Mouse (Mus musculus) heart, embryonic 12.5 days (tissue): ENCODE measurements at regions not wholly inside any gene's neighbourhood (a gene's known extent, or its start where the extent isn't known, plus 50 kb on each side); places are given as distances from the start of the nearest gene placed in this dataset.

Experiments used
- ATAC-seq: fragments of 200-750 bp; cut with Nextera tagmentation; 2 replicates; pipeline ENCODE4 v1.8.0; 2017; ENCODE audit warnings: moderate TSS enrichment, moderate library complexity; ENCODE audit not compliant: insufficient number of reproducible peaks, low FRiP score
- H3K27ac ChIP-seq: fragments of 300-500 bp; sonication (generic); 2 replicates; pipeline ENCODE4 v1.5.1; 2016; ENCODE audit warnings: mild to moderate bottlenecking, moderate library complexity; ENCODE audit not compliant: poor library complexity, severe bottlenecking
- H3K27me3 ChIP-seq: fragments of 300-500 bp; sonication (generic); replicated peaks from 2 replicates; pipeline ENCODE4 v1.6.1; 2016; ENCODE audit warnings: mild to moderate bottlenecking, moderate library complexity
- H3K36me3 ChIP-seq: fragments of 300-500 bp; sonication (generic); 2 replicates; pipeline ENCODE4 v1.6.1; 2016; ENCODE audit warnings: mild to moderate bottlenecking, moderate library complexity
- H3K4me1 ChIP-seq: fragments of 300-500 bp; sonication (generic); replicated peaks from 2 replicates; pipeline ENCODE4 v1.6.1; 2016; ENCODE audit warnings: mild to moderate bottlenecking
- H3K4me2 ChIP-seq: fragments of 300-500 bp; sonication (generic); 2 replicates; pipeline ENCODE4 v1.6.1; 2016; ENCODE audit warnings: mild to moderate bottlenecking, moderate library complexity
- H3K4me3 ChIP-seq: fragments of 300-500 bp; sonication (generic); 2 replicates; pipeline ENCODE4 v1.5.1; 2016; ENCODE audit warnings: mild to moderate bottlenecking
- H3K9ac ChIP-seq: fragments of 300-500 bp; sonication (generic); 2 replicates; pipeline ENCODE4 v1.6.1; 2016; ENCODE audit warnings: mild to moderate bottlenecking, moderate library complexity
- H3K9me3 ChIP-seq: fragments of 300-500 bp; sonication (generic); replicated peaks from 2 replicates; pipeline ENCODE4 v1.6.1; 2016; ENCODE audit warnings: mild to moderate bottlenecking, moderate library complexity
- WGBS: fragments of 180-500 bp; shearing (Covaris S2); methylation state at CpG from one replicate; pipeline ENCODE4 v1.1.7; 2016; 5-methylcytosine and 5-hydroxymethylcytosine counted together

DNA sequence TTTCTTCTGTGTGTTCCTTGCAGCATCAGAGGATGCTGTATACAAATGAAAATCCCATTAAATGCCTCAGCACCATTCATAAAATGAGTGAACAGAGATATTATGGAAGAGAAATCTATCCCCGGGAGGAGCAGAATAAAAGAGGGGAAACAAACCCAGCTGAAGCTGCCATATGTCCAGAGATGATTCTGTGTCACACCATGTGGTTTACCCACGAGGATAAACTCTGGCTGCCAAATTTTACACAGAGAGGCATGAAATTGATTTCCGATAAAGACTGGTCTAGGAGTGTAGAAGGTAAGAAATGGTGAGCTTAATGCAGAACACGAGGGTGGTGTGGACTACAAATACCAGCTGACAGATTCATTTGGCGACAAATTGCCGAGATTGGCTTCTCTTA lies 111.1 kb downstream of the Mbip start:
- H3K4me1 ChIP-seq = no peaks in the 10 kb centered on the region
- no peak overlapping the region for H3K4me3 ChIP-seq
- no peak overlapping the region for H3K4me2 ChIP-seq
- H3K9ac ChIP-seq = no peak overlapping the region
- H3K27ac ChIP-seq = no peak overlapping the region
- no peak for ATAC-seq
- no peaks in the 10 kb centered on the region for H3K27me3 ChIP-seq
- WGBS = 76% methylated on average over 6 of the region's 6 CpGs
- peaks cover 5% of the 10 kb centered on the region; the same call in 1 of the 2 replicates for H3K9me3 ChIP-seq
- no peaks in the 10 kb centered on the region for H3K36me3 ChIP-seq

DNA sequence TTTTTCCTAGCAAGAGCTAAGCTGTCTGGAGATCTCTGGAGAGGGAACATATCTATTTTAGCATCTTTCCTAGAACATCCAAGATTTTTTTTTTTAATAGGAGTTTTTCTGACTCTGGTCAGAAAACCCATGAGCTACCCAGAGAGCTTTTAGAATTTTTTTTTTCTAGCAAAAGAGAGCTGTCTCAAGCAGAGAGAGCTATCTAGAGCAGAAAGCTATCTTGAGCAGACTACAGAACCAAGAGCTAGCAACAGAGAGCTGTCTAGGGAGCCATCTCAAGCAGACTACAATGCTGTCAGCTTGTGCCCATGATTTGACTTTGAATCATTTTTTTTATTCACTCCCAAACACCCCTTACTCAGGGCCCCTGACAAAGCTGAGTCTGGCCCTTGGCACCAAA lies 112.5 kb downstream of the Mbip start:
- no peaks in the 10 kb centered on the region for H3K4me1 ChIP-seq
- no peak overlapping the region for H3K27ac ChIP-seq
- H3K4me3 ChIP-seq = no peak overlapping the region
- ATAC-seq = no peak
- peaks cover 5% of the 10 kb centered on the region; the same call in 1 of the 2 replicates for H3K9me3 ChIP-seq
- H3K4me2 ChIP-seq = no peak overlapping the region
- no peak overlapping the region for H3K9ac ChIP-seq
- H3K36me3 ChIP-seq = no peaks in the 10 kb centered on the region
- H3K27me3 ChIP-seq = no peaks in the 10 kb centered on the region

DNA sequence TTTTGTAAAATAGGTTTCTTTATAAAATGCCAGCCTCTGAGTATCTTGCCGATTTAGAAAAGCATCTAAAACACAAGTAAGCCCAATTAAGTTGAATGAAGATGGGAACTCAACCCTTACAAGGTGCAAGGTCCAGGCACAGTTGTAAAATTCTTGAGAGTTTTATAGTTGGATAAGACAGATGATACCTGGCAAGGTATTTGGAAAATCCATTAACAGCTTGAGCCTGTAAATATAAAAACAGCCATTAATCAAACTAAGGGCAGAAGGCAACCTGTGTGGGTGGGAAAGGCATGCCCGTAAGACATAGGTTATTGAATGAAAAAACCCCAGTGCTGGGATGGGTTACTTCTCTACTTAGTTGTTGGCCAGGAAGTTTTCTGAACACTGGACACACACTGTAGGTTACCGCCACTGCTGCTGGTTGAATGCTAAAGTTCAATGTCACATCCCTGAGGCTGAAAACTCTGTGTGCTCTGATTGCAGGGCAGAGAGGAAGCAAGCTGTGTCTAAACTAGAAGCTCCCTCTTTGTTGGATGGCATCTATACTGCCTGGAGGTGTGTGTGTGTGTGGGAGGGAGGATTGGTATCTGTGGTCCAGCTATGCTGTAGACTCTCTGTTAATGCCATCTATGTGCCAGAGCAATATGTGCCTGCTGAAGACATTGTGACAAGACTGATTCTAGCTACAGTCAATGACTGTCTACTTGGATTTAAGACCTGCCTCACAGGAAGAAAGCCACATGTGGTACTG lies 121.4 kb downstream of the Mbip start:
- Histone ChIP-seq H3K4me3 (no peak overlapping the region), H3K36me3 (no peaks in the 10 kb centered on the region), H3K9ac (no peak overlapping the region), H3K4me2 (no peak overlapping the region), H3K9me3 (peaks cover 3% of the 10 kb centered on the region; the same call in 1 of the 2 replicates), H3K4me1 (no peaks in the 10 kb centered on the region), H3K27me3 (no peaks in the 10 kb centered on the region), H3K27ac (no peak overlapping the region)
- no peak for ATAC-seq
- 76% methylated on average over 3 of the region's 3 CpGs for WGBS

DNA sequence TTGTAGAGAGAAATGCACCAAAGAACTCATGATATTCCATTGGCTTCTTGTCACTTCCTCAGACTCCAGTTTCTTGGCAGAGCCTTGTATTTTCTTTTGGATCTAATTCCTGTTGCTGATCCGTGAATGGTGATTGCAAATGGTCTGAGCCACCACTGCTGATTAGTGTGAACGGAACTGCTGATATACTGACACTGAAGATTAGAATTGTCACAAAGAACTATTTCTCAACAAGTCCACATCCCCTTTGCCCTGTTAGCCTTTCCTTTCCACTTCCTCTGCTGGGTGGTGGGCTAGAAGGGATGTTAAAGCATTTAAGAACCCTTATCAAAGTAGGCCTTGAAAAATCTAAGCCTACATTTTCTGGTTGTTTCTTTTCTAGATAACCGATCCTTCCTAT lies 152.2 kb downstream of the Mbip start:
- H3K36me3 ChIP-seq = no peaks in the 10 kb centered on the region
- no peaks in the 10 kb centered on the region for H3K9me3 ChIP-seq
- H3K4me1 ChIP-seq = no peaks in the 10 kb centered on the region
- no peak overlapping the region for H3K4me2 ChIP-seq
- WGBS = 51% methylated on average over 3 of the region's 3 CpGs
- H3K27ac ChIP-seq = no peak overlapping the region
- H3K9ac ChIP-seq = no peak overlapping the region
- ATAC-seq = peak; percentile 72
- H3K27me3 ChIP-seq = no peaks in the 10 kb centered on the region
- H3K4me3 ChIP-seq = no peak overlapping the region

DNA sequence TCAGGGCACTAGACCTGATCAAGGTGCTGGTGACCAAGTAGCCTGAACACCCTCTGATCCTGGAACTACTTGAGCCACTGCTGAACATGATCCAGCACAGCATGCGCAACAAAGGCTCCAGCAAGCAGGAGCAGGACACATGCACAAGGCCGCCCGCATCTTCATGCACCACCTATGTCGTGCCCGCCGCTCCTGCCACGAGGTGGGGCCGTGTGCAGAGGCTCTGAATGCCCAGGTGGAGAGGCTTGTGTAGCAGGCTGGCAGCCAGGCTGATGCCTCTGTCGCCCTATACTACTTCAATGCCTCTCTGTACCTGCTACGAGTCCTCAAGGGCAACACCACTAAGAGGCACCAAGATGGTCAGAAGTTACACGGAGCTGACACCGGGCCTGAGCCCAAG lies 156.1 kb downstream of the Mbip start:
- no peak overlapping the region for H3K9ac ChIP-seq
- no peak overlapping the region for H3K4me3 ChIP-seq
- no peaks in the 10 kb centered on the region for H3K36me3 ChIP-seq
- no peak for ATAC-seq
- no peak overlapping the region for H3K4me2 ChIP-seq
- no peak overlapping the region for H3K27ac ChIP-seq
- WGBS = 86% methylated on average over 12 of the region's 12 CpGs
- no peaks in the 10 kb centered on the region for H3K27me3 ChIP-seq
- H3K4me1 ChIP-seq = no peaks in the 10 kb centered on the region
- no peaks in the 10 kb centered on the region for H3K9me3 ChIP-seq

DNA sequence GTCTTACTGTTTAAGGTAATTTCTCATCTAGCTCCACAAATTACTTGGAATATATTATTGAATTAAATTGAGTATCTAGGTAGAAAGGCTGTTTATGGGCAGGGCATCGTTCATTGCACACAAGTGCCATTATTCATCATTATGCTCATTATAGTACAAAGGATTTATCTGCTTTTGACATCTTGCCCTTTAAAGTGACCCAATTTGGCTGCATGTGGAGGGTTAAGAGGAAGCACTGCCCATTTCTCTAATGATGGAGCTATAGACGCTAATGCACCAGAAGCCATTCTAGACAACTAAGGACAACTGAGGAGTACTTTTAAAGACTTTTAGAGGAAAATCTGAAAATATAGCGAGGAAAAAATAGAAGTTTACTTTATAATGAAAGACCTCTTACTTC lies 185.0 kb downstream of the Mbip start:
- no peaks in the 10 kb centered on the region for H3K4me1 ChIP-seq
- no peak overlapping the region for H3K4me3 ChIP-seq
- no peak overlapping the region for H3K4me2 ChIP-seq
- 72% methylated on average over 3 of the region's 3 CpGs for WGBS
- H3K27ac ChIP-seq = no peak overlapping the region
- no peak overlapping the region for H3K9ac ChIP-seq
- no peaks in the 10 kb centered on the region for H3K9me3 ChIP-seq
- H3K27me3 ChIP-seq = no peaks in the 10 kb centered on the region
- no peak for ATAC-seq
- no peaks in the 10 kb centered on the region for H3K36me3 ChIP-seq

DNA sequence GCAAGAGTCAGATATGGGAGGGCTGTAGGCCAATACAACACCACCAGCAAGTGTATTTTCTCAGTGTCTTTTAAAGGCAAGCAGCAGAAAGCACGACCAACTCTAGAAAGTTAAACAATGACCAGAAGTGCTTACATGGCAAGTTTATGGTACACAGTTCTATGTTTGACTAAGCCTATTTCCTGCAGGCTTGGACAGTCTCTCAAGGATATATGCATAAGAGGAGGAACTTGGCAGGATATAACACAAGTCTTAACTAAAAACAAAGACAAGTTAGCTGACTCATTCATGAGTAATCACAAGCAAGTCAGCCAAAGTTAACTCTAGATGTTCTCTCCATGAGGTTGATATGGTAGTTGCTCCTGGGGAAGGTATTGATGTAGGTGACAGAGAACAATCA lies 201.3 kb downstream of the Mbip start:
- Histone ChIP-seq H3K36me3 (no peaks in the 10 kb centered on the region), H3K4me2 (no peak overlapping the region)
- ATAC-seq = no peak

DNA sequence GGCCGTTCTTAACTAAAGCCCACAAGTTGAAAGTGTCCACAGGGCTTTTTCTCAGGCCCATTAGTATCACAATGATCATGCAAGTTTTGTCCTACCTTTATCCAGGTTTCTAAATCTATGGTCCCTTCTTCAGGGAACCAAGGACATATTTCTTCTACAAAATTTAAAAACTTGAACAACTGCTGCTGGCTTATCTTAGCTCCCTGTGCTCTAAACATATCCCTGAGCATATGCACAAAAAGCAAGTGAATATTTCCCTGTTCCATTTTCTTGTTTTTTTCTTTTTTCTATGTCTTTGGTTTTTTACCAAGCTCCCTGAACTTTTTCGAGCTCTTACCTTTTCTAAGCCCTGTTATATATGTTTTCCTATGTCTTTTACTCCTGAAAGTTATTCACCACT lies 201.9 kb downstream of the Mbip start:
- no peaks in the 10 kb centered on the region for H3K36me3 ChIP-seq
- H3K4me2 ChIP-seq = no peak overlapping the region
- no peak overlapping the region for H3K4me3 ChIP-seq
- H3K4me1 ChIP-seq = no peaks in the 10 kb centered on the region
- no peak for ATAC-seq
- no peaks in the 10 kb centered on the region for H3K27me3 ChIP-seq
- WGBS = 68% methylated on average over 2 of the region's 2 CpGs
- no peaks in the 10 kb centered on the region for H3K9me3 ChIP-seq
- H3K27ac ChIP-seq = no peak overlapping the region
- H3K9ac ChIP-seq = no peak overlapping the region

More for the DNA sequence above, 201.3 kb downstream of the Mbip start:
- H3K4me3 ChIP-seq = no peak overlapping the region
- H3K4me1 ChIP-seq = no peaks in the 10 kb centered on the region
- WGBS = 51% methylated on average over 1 of the region's 1 CpGs
- no peaks in the 10 kb centered on the region for H3K27me3 ChIP-seq
- H3K27ac ChIP-seq = no peak overlapping the region
- no peaks in the 10 kb centered on the region for H3K9me3 ChIP-seq
- no peak overlapping the region for H3K9ac ChIP-seq

DNA sequence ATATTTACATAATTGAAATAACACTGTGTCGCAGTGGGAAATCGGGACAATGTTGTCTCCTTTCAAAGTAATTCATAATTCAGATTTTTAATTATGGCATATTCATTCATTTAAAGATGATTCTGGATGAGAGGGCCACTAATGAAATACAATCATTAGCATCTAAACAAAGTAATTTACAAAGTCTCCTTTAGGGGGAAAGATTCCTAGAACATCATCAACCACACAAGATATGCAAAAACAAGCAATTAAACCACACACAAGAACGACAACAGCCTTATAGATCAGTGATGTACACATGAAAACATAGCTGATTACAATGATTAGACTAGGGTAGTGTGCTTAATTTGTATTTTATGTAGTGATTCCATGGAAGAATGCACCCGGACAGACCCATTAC lies 231.2 kb downstream of the Mbip start:
- Histone ChIP-seq H3K4me3 (no peak overlapping the region), H3K4me2 (no peak overlapping the region), H3K4me1 (no peaks in the 10 kb centered on the region), H3K36me3 (no peaks in the 10 kb centered on the region), H3K27ac (no peak overlapping the region), H3K27me3 (no peaks in the 10 kb centered on the region), H3K9me3 (no peaks in the 10 kb centered on the region), H3K9ac (no peak overlapping the region)
- no peak for ATAC-seq
- WGBS = 85% methylated on average over 4 of the region's 4 CpGs

DNA sequence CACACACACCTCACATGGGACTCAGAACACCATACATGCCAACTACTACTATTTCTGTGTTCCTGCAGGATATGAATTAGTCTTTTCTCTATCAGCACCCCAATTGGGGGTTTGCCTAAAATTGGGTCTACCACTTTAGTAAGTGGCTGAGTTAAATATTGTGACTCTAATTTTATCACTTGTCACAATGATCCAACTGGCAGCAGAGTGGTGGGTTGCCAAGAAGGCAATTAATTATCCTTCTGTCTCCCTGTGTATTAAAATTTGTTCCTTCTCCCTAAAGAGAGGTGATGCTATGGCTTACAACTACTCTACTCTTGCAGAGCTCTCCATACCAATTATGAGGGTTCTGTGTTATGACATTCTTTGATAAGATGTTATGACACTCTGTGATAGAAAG lies 245.3 kb downstream of the Brms1l start:
- Histone ChIP-seq H3K9ac (no peak overlapping the region), H3K4me1 (no peaks in the 10 kb centered on the region), H3K4me3 (no peak overlapping the region), H3K9me3 (no peaks in the 10 kb centered on the region), H3K27ac (no peak overlapping the region), H3K4me2 (no peak overlapping the region), H3K36me3 (no peaks in the 10 kb centered on the region), H3K27me3 (no peaks in the 10 kb centered on the region)
- ATAC-seq = no peak

DNA sequence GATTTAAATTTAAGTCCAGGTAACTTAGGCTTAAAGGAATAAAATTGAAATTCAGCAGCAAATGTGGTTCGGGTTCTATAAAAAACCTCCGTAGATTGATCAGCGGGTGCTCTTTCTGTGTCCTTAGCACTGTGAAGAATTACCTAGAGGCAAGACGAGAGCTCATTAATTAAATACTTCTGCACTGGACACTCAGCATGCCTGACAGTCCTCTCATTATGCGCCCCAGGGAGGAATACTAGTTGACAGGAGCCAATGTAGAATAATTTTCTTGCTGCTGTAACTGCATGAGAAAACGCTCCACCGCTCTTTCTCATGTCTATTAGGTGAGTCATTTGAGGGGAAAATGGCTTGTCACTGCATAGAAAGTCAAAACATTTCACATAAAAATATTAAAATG lies 228.1 kb downstream of the Brms1l start:
- Histone ChIP-seq H3K9me3 (no peaks in the 10 kb centered on the region), H3K36me3 (no peaks in the 10 kb centered on the region), H3K4me3 (no peak overlapping the region), H3K27ac (no peak overlapping the region), H3K4me1 (no peaks in the 10 kb centered on the region), H3K4me2 (no peak overlapping the region), H3K9ac (no peak overlapping the region), H3K27me3 (peaks cover 5% of the 10 kb centered on the region)
- ATAC-seq = no peak
- WGBS = 82% methylated on average over 7 of the region's 7 CpGs

DNA sequence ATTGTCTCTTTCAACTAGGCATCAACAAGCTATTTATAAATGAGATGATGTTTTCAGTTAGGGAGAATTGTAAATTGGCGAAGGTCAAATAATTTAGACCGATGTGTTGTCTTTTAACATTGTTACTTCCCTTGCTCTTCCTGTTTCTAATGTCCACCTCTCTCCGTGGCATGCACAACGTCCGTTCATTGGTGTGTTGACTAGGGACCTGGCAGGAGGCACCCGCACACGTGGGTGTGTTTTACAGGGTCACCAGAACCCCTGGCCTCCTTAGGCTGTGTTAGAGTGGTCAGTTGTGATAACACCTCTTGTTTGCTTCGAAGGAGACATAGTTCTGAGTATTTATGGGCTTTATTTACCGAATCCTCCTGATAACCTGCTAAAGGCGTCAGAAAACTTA lies 222.8 kb downstream of the Brms1l start:
- no peak overlapping the region for H3K4me3 ChIP-seq
- H3K9ac ChIP-seq = no peak overlapping the region
- no peaks in the 10 kb centered on the region; the same call in 1 of the 2 replicates for H3K27me3 ChIP-seq
- no peaks in the 10 kb centered on the region for H3K9me3 ChIP-seq
- WGBS = 62% methylated on average over 10 of the region's 10 CpGs
- ATAC-seq = no peak
- H3K36me3 ChIP-seq = no peaks in the 10 kb centered on the region
- no peak overlapping the region for H3K4me2 ChIP-seq
- H3K4me1 ChIP-seq = no peaks in the 10 kb centered on the region
- no peak overlapping the region for H3K27ac ChIP-seq
